Mouse (Mus musculus): ENCODE measurements at regions not wholly inside any gene's neighbourhood (a gene's known extent, or its start where the extent isn't known, plus 50 kb on each side); places are given as distances from the start of the nearest gene placed in this dataset.

GRCm38 (mm10) chr15:13455560-13456219 is 282.2 kb upstream of the Cdh6 start:
- no peak for DNase-seq

GRCm38 (mm10) chr15:13450385-13450784 is 276.9 kb upstream of the Cdh6 start:
- no peak for DNase-seq

DNA sequence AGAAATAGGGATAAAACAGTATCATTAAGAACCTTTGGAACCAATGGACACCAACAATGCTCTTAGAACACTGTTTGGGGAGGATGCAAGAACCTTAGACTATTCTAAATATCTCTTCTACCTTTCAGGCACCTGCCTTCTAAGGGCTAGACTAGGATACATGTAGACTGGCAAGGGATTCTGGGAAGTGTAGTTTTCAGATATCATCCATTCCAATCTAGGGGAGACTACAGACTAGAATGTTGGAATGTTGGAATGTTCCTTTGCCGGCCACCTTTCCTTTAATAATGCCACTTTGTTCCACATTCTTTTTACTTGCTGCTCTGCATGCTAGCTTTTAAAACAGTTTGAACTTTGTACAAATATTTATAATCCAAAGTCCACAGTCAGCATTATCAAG is 261.1 kb upstream of the Cdh6 start:
- DNase-seq, result no peak

DNA sequence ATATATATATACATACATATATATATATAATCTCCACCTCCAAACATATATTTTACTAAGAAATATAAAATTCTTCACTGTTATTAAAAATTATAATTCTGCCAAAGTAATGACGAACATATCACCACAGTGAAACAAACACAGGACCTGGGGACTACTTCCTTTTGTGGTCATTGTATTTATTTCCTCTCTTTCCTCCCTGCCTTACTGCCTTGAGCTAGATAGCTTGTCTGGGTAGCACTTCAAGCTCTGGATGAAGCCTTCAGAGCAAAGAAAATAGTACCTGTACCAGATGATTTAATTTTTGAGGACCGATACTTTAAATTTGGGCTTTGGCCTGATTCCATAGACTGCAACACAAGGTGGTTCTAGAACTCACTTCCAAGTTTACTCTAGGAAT is 259.5 kb upstream of the Cdh6 start:
- DNase-seq, result no peak

- DNase-seq, result no peak
Measured at GRCm38 (mm10) chr15:13419616-13420015, 246.1 kb upstream of the Cdh6 start.

DNA sequence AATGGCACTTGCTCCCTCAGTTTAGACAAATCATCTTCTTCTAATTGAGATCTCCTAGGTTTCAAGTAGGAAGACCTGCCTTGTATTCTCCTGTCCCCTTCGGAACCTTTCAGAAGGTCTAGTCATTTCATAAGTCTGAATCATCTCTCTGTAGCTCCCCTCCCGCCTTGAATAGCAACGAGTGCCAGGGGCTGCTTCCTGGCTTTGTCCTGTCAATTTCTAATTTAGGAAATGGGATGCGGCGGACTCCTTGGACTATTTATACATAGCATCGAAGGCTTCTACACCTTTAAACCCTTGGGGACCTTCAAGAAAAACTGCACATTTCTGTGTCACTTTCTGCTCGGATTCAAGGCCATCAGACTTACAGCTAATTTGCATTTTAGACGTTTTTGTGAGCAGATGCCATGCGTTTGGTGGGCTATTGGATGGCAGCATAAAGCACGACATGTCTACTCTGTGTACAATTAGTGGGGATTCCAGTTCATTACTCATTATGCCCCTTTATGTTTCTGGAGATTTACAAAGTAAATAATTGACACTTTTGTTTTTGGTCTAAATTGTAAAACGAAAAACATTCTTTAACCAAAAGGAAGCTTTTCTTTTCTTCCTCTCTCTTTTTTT is 236.7 kb upstream of the Cdh6 start:
- DNase-seq, result no peak

GRCm38 (mm10) chr15:13393155-13393554 is 219.7 kb upstream of the Cdh6 start:
- no peak for DNase-seq

DNA sequence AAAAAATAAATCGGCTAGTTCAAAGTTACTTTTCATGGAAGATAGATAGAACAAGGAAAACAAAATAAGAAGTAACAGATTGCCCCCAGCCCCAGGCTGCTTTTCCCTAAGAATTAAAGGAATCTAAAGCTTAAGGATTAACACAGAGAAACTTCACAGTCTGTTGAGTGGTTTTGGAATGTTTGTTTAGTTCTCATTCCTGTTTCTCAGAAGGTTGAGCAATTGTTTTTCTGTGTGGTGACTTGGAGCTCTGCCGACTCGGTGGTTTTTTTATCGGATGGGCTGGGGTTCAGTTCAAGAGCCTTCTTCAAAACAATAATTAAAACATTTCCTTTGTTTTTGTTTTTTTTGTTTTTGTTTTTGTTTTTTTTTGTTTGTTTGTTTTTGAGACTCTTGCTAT is 217.9 kb upstream of the Cdh6 start:
- no peak for DNase-seq

GRCm38 (mm10) chr15:13384815-13385214 is 211.3 kb upstream of the Cdh6 start:
- no peak for DNase-seq

DNA sequence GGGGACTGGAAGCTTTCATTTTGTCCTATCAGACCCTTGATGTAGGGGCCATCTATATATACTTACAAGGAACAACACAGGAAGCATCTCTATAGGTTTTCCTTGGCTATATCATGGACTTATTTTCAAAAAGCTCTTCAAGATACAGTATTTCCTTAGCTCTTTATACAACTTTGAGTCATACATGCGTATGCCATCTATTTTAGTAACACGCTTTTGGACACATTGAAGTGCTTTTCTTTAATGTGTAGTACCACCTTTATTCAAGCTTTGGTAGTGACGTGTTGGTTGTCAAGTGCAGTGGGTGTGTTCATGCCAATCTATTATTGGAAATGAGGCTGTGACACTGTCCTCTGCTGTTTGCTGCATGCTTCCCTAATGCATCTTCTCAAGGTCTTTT is 202.1 kb upstream of the Cdh6 start:
- DNase-seq, result no peak

DNA sequence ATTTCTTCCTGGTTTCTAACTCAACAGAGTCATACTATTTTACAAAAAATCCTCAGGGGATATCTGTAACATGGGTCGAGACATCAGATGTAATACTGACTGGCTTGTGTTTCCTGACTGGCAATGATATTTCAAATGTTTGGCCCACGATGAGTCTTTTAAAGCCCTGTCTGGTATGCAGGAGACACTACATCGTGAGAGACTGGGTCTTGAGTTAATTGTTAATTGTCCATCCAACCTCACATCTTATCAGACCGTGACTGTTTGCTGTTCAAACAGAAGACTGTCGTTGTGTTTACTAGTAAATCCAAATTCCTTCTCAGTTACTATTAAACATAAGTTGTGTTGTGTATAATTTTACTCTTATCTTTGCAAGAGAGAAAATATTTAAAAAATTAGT is 195.3 kb upstream of the Cdh6 start:
- DNase-seq, result no peak

DNA sequence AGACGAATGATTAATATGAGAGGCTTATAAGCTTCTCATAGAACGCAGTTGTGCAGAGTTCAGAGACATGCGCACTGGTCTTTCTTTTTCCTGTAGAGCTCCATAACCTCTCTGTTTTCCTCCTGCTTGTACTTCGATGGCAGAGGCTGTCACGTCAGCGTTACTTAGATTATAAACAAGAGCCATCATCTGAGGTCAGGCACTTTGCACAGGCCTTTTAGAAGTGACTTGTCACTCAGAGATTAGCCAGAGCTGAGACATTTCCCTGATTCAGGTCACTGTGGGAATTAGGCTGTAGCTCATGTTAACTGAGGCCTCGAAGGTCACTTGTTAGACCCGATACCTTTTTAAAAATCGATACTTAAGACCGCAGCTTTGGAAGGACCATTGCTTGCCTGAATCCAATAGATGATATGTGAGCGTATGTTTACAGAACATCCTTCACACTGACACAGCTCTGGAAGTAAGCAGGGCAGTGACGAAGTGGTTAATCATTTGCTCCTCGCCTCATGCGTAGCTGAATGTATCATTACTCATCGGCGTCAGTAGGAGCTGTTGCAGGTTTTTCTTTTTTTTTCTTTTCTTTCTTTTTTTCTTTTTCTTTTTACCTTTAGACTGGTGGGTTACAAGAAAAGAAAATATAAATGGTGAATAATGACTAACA is 193.9 kb upstream of the Cdh6 start:
- DNase-seq, result no peak

- no peak for DNase-seq
Measured at GRCm38 (mm10) chr15:13366606-13367005, 193.1 kb upstream of the Cdh6 start.

- no peak for DNase-seq
Measured at GRCm38 (mm10) chr15:13360741-13361140, 187.3 kb upstream of the Cdh6 start.

GRCm38 (mm10) chr15:13359026-13359425 is 185.6 kb upstream of the Cdh6 start:
- DNase-seq, result no peak

- DNase-seq, result no peak
Measured at GRCm38 (mm10) chr15:13350321-13350720, 176.8 kb upstream of the Cdh6 start.

DNA sequence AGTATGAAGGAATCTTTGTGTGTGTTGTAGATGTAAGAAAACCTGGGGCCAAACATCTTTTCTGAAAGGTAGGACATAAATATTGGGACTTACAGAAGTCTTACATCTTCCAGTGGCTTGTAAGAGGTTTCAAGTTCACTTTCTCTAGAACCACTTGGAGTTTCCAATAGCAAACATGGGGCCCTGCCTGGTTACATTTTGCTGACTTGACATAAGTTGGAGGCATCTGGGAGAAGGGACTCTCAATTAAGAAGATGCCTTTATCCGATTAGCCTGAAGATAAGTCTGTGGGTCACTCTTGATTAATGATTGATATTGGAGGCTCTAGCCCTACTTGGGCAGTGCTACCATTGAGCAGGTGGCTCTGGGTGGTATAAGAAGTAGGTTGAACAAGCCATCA is 162.9 kb upstream of the Cdh6 start:
- no peak for DNase-seq

DNA sequence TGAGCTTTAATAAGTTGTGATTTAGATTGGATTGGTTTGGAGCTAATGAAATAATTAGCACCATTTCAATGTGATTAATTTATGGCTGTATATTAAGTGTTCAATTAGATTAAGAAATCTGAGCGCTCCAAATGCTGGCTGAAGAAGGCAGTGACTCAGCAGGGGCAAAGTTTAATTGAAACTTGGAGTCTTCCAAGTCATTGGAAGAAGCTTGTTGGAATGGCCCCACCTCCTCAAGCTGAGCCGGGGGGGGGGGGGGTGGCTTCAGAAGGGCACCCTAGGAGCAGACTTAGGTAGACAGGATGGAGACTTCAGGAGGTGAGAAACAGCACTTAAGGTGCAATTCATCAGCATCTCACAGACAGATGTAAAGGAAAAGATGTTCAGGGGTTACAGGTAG is 151.0 kb upstream of the Cdh6 start:
- DNase-seq, result no peak

DNA sequence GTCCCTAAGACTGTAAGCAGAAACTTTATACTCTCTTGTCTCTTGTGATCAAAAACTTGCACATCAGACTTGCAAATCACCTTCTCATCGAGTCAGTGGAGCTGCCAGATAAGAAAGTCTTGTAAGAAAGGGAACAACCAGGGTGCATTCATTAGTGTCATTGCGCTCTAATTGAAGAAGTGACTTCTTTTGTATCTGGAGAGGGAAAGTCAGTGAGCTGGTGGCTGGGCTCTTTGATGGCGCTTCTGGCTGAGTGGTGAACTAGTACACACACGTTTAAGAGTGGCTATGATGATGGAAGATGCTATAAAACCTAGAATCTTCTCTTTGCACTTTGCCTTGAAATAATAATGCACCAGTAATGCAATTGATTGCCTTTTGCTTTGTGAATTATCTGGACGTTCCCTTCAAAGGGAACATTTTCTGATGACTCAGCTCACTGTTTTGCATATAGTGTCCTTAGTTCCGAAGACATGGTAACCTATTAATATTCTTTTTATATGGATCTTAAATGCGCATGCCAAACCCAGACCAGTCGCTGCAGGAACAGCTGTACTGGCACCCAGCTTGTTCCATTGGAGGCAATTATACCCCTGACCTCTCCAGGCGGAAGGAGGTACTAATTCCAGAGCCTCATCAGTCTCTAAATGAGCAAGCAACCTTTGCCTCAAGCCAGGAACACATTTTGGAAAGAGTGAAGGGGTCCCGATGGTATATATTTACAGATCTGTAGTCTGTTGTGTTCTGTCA is 147.3 kb upstream of the Cdh6 start:
- DNase-seq, result no peak

DNA sequence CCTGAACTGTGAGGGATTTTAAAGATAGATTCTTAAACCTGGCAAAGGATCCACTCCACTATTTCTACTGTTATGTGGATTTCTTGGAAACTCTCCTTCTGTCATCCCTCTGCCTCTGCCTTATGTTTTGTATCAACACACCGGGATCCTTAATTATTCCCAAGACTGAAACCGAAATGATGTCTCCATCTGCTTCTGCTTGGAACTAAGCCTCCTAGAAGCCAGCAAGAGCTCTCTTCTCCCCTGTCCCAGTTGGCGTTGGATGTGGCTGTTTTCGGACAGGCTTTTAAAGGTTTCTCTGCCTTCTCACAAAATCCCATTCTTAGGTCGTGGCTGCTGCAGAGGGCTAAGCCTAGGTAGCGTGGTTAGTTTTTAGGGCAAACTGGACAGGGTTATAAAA is 131.1 kb upstream of the Cdh6 start:
- peak; percentile 4 for DNase-seq

- DNase-seq, result no peak
Measured at GRCm38 (mm10) chr15:13303456-13303855, 130.0 kb upstream of the Cdh6 start.

GRCm38 (mm10) chr15:13302672-13303071 is 129.2 kb upstream of the Cdh6 start:
- peak; percentile 30 for DNase-seq

GRCm38 (mm10) chr15:13296967-13297366 is 123.5 kb upstream of the Cdh6 start:
- DNase-seq, result no peak

- DNase-seq, result no peak
Measured at GRCm38 (mm10) chr15:13289064-13289463, 115.6 kb upstream of the Cdh6 start.
